Mouse (Mus musculus): ENCODE data around the gene Tsen34. TPM values are rescaled to one million over a fixed set of nuclear protein-coding genes. Genes with fewer than 3 reads are reported as not detected.
A peak's percentile ranks its signal among the peaks of the same experiment; 100 is the strongest.

The Tsen34 gene
- total RNA-seq (2021) (100 to 1,000 TPM in 1 of 2 experiments, 10 to 100 TPM in 1; 80.4 to 106 TPM), polyA plus RNA-seq (2012; rRNA removed) (240 and 250 TPM in 2 replicates)
- long read RNA-seq, transcript Tsen34-202 (4 exons, 1,319 nt) = major isoform, 57 of 119 reads
- long read RNA-seq, transcript Tsen34-204 (5 exons, 1,779 nt) = minor isoform, 39 of 119 reads
- long read RNA-seq, partial matches to known transcripts = 5 of 119 reads
- long read RNA-seq, other reads (novel, unspliced or antisense) = 17 of 119 reads

DNA sequence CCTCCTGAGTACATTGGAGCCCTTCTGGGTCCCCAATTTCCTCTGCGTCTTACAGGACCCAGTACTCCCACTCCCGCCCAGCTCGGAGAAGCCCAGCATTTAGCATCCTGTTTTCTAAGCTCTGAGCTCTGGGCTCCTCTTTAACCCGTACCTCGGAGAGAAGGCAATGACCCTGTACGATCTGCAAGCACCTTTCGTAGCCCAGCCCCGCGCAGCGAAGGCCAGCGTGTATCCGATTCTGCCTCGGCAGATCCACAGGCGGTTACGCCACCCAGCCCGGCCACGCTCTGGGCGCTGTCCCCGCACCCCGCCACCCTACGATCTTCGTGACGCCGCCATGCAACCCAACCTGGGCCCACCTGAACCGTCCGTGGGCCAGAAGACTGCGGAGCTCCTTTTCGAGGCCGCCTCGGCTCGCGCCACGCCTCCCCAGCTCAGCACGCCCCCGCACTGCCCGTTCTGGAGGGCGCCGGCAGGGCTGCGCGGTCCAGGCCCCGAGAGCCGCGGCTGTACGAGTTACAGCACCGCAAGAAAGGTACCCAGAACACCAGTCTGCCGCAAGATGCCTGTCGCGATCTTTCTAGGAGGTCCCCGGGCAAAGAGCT, at the start of gene Tsen34:
Gene Tsen34 (plus strand): TSS at position 482 of the 605 bp plus-strand sequence.
- no peak for DNase-seq

- no peak for DNase-seq
These were observed 49.3 kb upstream of the Tsen34 start for GRCm38 (mm10) chr7:3643412-3643811.

DNA sequence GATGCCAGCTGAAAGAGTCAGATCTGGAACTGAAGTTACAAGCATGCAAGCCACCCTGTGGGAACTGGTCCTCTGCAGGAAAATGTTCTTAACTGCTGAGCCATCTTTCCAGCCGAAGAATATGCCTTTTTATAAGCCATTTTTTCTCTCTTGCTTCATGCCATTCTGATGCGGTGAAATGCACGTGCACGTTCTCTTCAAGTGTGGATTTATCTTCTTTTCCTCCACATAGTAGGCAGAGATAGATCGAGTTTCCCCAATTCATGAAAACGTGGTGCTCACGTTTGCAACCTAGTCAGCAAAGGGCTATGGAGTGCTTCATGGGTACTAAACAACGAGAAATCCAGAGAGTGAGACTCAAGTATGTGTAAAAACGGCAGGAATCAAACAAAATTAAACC, 48.8 kb upstream of the Tsen34 start:
- no peak for DNase-seq

GRCm38 (mm10) chr7:3644348-3644671, 48.4 kb upstream of the Tsen34 start:
- no peak for DNase-seq

DNA sequence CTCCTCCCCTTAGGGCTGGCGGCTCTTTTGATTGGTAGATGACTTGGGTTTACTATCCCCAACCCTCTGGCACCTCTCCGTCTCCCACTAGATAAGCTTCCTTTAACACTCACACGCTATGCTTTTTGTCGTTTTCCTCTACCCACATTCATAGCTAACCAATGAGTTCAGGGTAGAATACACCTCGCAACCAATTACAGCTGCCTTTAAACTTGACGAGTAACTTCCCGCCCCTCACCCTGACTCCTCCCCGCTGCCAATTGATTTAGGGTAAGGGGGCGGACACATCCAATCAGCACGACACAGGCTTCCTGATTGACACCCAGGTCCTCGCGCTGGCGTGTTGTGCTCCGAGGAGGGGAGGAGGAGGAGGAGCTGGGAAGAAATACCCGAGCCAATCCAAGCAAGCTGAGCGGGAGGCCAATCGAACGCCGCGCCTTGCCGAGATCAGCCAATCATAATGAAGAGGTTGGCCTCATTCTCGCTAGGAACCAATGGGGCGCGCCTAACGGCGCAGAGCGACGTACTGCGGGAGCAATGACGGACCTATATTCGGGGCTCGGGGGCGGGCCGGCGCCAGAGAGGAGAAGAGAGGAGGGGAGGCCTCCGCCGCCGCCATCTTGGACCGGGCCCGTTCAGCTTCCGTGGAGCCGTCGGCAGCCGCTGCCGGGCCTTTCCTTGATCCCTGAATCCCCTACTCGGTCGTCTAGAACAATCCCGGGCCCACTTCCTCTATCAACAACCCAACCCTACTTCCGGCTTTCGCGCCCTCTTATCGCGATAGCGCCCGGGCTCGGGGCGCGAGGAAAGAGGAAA, 47.8 kb upstream of the Tsen34 start, which contains the start of gene Cnot3:
Gene Cnot3 (plus strand): TSS at position 597 of the 816 bp plus-strand sequence.
- DNase-seq = peak; percentile 99

DNA sequence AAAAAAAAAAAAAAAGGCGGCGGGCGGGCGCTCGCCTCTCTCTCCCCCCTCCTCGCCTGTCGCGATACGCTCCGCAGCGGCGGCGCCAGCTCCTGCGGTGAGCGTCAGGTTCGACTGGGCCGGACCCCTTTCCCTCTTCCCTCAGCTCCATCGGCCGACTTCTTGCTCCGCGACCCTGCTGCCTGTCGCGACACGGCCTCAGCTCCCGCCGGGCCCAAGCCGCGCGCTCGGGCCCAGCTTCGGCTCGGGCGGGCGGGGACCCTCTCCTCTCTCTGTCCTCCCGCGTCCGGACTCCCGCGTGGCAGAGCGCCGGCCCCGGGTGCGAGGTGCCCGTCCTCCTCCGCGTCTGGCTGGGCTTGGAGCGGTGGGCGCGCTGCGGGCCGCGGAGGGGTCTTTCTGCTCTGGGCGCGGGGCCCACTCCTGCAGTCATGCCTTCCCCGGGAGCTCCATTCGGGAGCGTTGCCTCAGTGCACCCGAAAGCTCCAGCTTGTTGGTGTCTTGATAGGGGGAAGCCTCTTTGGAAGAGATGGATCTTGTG, 47.1 kb upstream of the Tsen34 start:
- DNase-seq = no peak

DNA sequence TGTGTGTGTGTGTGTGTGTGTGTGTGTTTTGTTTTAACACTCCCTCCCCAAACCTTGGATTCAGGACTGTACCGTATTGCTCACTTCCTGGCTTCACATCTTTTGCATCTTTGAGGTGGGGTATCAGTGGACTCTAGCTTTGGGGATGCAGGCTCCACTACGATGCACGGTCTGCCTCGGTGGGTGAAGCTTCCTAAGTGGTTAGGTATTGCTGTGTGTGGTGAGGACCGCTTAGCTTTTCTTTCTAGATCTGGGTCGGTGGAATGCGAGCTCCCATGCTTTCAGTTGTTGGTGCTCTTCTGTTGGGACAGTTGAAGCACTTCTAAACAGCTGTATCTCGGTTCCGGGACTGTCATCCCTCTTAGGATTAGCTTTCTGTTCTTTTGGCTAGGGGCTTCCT, 46.5 kb upstream of the Tsen34 start:
- no peak for DNase-seq

- no peak for DNase-seq
These were observed 46.0 kb upstream of the Tsen34 start for GRCm38 (mm10) chr7:3646641-3647040.

GRCm38 (mm10) chr7:3656966-3657365, 35.7 kb upstream of the Tsen34 start:
- DNase-seq = no peak

DNA sequence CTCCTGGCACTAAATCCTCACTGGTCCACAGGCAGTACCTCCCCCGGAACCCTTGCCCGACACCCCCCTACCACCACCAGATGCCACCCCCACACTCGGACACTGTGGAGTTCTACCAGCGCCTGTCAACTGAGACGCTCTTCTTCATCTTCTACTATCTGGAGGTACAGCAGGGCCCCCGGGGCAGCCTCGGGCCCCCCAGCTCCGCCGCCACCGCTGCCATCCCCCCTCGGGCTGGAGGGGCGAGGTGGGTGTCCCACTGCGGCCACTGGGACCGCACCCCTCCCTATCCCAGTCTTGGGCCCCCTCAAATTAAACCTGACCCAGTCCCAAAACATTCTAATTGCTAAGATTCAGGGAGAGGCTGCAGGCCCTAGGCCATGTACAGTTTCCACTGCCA, 34.1 kb upstream of the Tsen34 start:
- no peak for DNase-seq

GRCm38 (mm10) chr7:3664524-3665214, 28.0 kb upstream of the Tsen34 start:
- no peak for DNase-seq

DNA sequence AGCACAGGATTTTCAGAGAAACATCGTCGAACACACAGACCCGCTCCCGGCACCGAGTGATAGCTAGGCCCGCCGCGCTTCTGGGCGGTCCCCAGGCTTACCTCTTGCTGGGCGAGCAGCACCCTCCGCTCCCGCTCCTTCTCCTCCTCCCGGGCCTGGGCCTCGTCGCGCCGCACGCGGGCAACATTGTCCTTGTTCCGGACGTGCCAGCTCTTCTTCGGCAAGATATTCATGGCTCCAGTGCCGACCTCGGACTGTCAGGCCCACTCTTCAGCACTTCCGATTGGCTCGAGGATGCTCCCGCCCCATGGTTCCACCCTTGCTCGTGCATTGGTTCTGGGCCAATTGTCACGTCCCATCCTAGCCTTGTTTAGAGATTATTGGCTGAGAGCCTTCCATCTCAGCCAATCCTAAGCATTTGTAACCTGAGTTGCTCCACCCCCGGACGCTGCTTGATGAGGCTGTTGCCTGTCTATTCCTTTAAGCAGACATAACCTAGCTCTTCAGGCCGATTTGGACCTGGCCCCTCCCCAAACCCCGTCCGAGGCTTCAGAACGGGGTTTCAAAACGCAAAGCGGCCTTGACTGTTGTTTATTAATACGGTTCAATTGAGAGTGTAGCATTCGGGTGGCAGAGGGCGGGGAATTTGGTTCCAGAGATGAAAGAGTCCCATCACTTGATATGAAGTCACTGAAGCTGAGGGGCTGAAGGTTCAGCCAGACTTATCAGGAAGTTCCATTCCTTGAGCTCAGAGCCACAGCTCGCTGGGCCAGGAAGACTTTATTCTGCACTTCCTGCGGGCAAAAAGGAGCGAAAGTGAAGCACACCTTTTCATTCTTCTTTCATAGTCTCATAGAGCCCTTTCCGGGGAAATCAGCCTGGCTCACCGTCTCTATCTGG, 27.2 kb upstream of the Tsen34 start, which contains the start of gene Leng1:
Gene Leng1 (minus strand): TSS at position 626 of the 900 bp plus-strand sequence.
- peak; percentile 98 for DNase-seq

GRCm38 (mm10) chr7:3666921-3667391, 25.7 kb upstream of the Tsen34 start:
- DNase-seq = peak; percentile 57

DNA sequence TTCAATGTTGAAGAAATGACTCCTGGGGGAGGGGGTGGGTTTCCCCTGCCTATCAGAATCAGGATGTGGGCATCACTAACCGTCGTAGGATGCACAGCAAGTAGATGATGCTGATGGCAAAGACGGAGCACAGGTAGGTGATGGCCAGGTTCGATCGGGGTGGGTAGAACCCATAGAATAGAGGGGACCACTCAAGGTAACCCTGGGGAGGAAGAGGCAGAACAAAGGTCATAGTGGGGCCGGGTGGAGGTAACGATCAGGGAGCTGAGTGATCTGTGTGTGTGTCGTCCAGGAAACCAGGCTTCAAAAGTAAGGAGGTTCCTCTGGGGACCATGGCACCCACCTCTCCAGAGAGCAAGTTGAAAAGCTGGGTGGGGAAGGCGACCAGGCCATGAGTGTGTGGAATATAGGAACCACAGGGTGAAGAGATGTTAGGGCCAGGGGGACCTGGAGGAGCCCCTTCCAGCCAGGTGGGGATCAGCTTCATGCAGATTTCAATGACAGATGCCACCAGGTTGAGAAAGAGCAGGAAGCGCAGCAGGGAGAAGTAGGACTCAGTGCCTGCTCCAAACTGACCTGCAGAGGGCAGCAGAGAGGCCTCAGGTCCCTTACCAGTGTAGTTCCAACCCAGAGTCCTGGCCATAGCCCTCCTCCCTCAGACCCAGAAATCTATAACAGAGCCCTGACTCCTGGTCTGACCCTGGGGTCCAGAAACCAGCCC, 18.0 kb upstream of the Tsen34 start:
- peak; percentile 82 for DNase-seq

- no peak for DNase-seq
These were observed 17.5 kb upstream of the Tsen34 start for GRCm38 (mm10) chr7:3675228-3675548.

DNA sequence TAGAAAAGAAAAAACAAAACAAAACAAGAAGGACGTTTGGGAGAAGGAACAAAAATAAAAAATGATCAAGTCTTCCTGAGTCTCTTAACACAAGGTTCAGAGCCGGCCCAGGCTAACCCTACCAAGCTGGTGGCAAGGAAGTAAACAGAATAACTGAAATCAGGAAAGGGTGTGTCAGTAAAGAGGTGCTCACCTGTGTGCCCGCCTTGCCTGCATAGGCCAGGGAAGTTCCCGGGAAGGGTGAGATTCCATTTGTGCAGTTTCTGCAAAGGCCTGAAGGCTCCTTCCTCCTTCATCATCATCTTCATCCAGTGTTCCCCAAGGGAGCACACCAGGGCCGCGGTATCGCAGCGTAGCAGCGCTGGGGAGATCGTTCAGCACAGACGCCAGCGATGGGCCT, 16.3 kb upstream of the Tsen34 start:
- no peak for DNase-seq

GRCm38 (mm10) chr7:3677342-3677741, 15.3 kb upstream of the Tsen34 start, which contains the start of gene Tmc4:
Gene Tmc4, minus strand, starts transcription at chr7:3677553.
- no peak for DNase-seq

GRCm38 (mm10) chr7:3683908-3684550, 8.6 kb upstream of the Tsen34 start:
- no peak for DNase-seq

DNA sequence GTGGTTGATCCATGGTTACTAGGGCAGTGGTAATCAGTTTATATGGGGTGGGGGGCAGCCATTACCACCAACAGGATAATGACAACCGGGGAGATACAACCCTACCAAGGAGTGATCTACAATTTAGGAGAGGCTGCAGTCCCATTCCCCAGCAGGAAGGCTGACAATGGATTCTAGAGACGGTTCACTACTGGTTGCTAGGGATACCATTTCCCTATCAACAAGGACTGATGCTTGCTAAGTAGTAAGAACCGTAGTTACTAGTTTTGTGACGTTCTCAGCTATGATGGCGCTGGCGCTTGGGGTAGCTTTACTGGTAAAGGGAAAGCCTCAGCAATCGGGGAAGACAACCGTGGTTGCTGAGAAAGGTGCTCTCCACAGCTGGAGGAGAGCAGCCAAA, 8.0 kb upstream of the Tsen34 start:
- no peak for DNase-seq

Measured in adrenal gland, adult 2 months (tissue).